ENCODE assay signal across 20 mouse cellular contexts in genomic region chr7:37978412-37978811, GRCm38 (mm10). TPM values are rescaled to one million over a fixed set of nuclear protein-coding genes. Genes with fewer than 3 reads are reported as not detected.
DNase-seq lines count a peak whose midpoint lies in the region; ATAC-seq and TF ChIP-seq lines count a peak whose summit lies in the region.
"Had no signal": no experiment of that assay in that cellular context is flagged by ENCODE, and none has a peak within 500 bp of the region (broad histone marks: within the 10 kb centered on the region; RNA-seq: fewer than 3 reads in every experiment).

No protein-coding gene starts in this region.

- 0 out of 2 replicates have a peak, but pooled peaks have one; percentile 11 for TF ChIP-seq CTCF in liver, postnatal 0 days (IDR thresholded peaks at IDR 0.05; ENCODE audit: low read depth)
- TF ChIP-seq CTCF in CH12.LX (conservative IDR thresholded peaks at IDR 0.05 in 1 of 2, IDR thresholded peaks at IDR 0.05 in 1 of 2; ENCODE audit: low read depth in 2 of 2, low read length in 2 of 2) = peak in 1 of 2 experiments; percentile 18; a peak in 1 of 4 replicates

- no peaks in the 10 kb centered on the region for H3K9me3 ChIP-seq in liver, postnatal 0 days (ENCODE audit: low read length)
- no peaks in the 10 kb centered on the region for H3K9me3 ChIP-seq in liver, embryonic 11.5 days (ENCODE audit: control insufficient read depth, low read length)
- no peaks in the 10 kb centered on the region for H3K9me3 ChIP-seq in CH12.LX (replicated peaks; ENCODE audit: low read length)
- no peaks in the 10 kb centered on the region for H3K9me3 ChIP-seq in heart, embryonic 10.5 days
- H3K9me3 ChIP-seq: forebrain, embryonic 15.5 days; hindbrain, embryonic 12.5 days; limb, embryonic 12.5 days; midbrain, embryonic 13.5 days had no signal

- DNase-seq in liver, postnatal 0 days = no peak
- no peak for DNase-seq in liver, embryonic 11.5 days (ENCODE audit: low spot score)
- DNase-seq in 3134 (ENCODE audit: extremely low read depth, insufficient read length, low spot score) = peak; percentile 29
- peak; percentile 14 for DNase-seq in CH12.LX (ENCODE audit: extremely low read depth)
- DNase-seq in heart, embryonic 10.5 days (ENCODE audit: low spot score) = no peak
- DNase-seq in layer of hippocampus, adult 8-10 months (ENCODE audit: low spot score in 2 of 2) = no peak
- DNase-seq in kidney, adult 18-20 months = no peak
- DNase-seq: adrenal gland, postnatal 25 days; cerebellum, adult 18-20 months; heart, adult 18-20 months; kidney, postnatal 10 days had no signal

- TF ChIP-seq EP300 in liver, postnatal 0 days (IDR thresholded peaks at IDR 0.05; ENCODE audit: low read depth) = no peak
- no peak for TF ChIP-seq EP300 in CH12.LX (IDR thresholded peaks at IDR 0.05; ENCODE audit: low read length)

- in situ Hi-C loops in CH12.LX (cut with MboI; ENCODE audit: low pct_ligation_motif_present, low pct_unique_long_range_greater_than_20kb, low sequenced_read_pairs) = no loop called here

- H3K36me3 ChIP-seq in liver, postnatal 0 days (replicated peaks; ENCODE audit: insufficient read depth, low read length) = peaks cover 11% of the 10 kb centered on the region; the same call in 1 of the 2 replicates
- peaks cover 7% of the 10 kb centered on the region for H3K36me3 ChIP-seq in liver, embryonic 11.5 days (ENCODE audit: control insufficient read depth, insufficient read depth, low read length)
- H3K36me3 ChIP-seq in CH12.LX (replicated peaks in 1 of 2; ENCODE audit: control insufficient read depth in 1 of 2, insufficient read depth in 1 of 2, low read length in 1 of 2) = peaks cover 16 to 62% of the 10 kb centered on the region in 2 experiments
- H3K36me3 ChIP-seq in heart, embryonic 10.5 days = peaks cover 30% of the 10 kb centered on the region; the same call in 1 of the 2 replicates

- no peaks in the 10 kb centered on the region for H3K79me2 ChIP-seq in CH12.LX (replicated peaks; ENCODE audit: control insufficient read depth, extremely low read depth, insufficient read depth, poor library complexity, severe bottlenecking)

- H3K9ac ChIP-seq in liver, postnatal 0 days (replicated peaks) = no peak overlapping the region
- H3K9ac ChIP-seq in liver, embryonic 11.5 days (ENCODE audit: low read depth, low read length) = no peak overlapping the region
- no peak overlapping the region for H3K9ac ChIP-seq in CH12.LX (ENCODE audit: insufficient read depth, low read depth)
- H3K9ac ChIP-seq: forebrain, embryonic 15.5 days; hindbrain, embryonic 12.5 days; limb, embryonic 12.5 days; midbrain, embryonic 13.5 days had no signal

- no peak overlapping the region for H3K27ac ChIP-seq in liver, postnatal 0 days (ENCODE audit: low read depth)
- no peak overlapping the region for H3K27ac ChIP-seq in liver, embryonic 11.5 days (ENCODE audit: low read depth, low read length)
- no peak overlapping the region for H3K27ac ChIP-seq in CH12.LX (ENCODE audit: insufficient read depth, low read depth)
- no peak overlapping the region for H3K27ac ChIP-seq in heart, embryonic 10.5 days
- H3K27ac ChIP-seq: forebrain, embryonic 15.5 days; hindbrain, embryonic 12.5 days; layer of hippocampus, adult 2 months; left cerebral cortex, adult 2 months; limb, embryonic 12.5 days; macrophage; midbrain, embryonic 13.5 days had no signal

- 80% methylated on average over 4 of the region's 4 CpGs for WGBS in liver, postnatal 0 days (ENCODE audit: insufficient replicate concordance)
- 83% methylated on average over 4 of the region's 4 CpGs for WGBS in liver, embryonic 11.5 days
- WGBS in heart, embryonic 10.5 days = 99% methylated on average over 4 of the region's 4 CpGs

- no peak for TF ChIP-seq POLR2A in CH12.LX (IDR thresholded peaks at IDR 0.05; ENCODE audit: low read depth, low read length)

- no peak for ATAC-seq in liver, postnatal 0 days
- ATAC-seq in liver, embryonic 11.5 days (replicated peaks; ENCODE audit: low FRiP score) = no peak
- ATAC-seq in hematopoietic stem cell, adult 5-6 weeks (replicated peaks in 1 of 2; ENCODE audit: insufficient read depth in 1 of 2, low FRiP score in 2 of 2, low TSS enrichment in 1 of 2, low read depth in 1 of 2, poor library complexity in 2 of 2, severe bottlenecking in 2 of 2) = peak; percentile 37 to 45; a peak in 2 of 4 replicates
- ATAC-seq: forebrain, embryonic 15.5 days; midbrain, embryonic 13.5 days had no signal

- TF ChIP-seq RAD21 in CH12.LX (IDR thresholded peaks at IDR 0.05; ENCODE audit: low read depth, low read length) = no peak

- H3K27me3 ChIP-seq in liver, postnatal 0 days (ENCODE audit: insufficient read depth, low read length) = no peaks in the 10 kb centered on the region
- no peaks in the 10 kb centered on the region for H3K27me3 ChIP-seq in liver, embryonic 11.5 days (replicated peaks; ENCODE audit: control insufficient read depth, insufficient read depth, low read length)
- H3K27me3 ChIP-seq in CH12.LX (replicated peaks) = no peaks in the 10 kb centered on the region
- no peaks in the 10 kb centered on the region for H3K27me3 ChIP-seq in heart, embryonic 10.5 days (ENCODE audit: insufficient read depth, poor library complexity, severe bottlenecking)
- H3K27me3 ChIP-seq: forebrain, embryonic 15.5 days; hindbrain, embryonic 12.5 days; limb, embryonic 12.5 days; midbrain, embryonic 13.5 days had no signal

- H3K4me1 ChIP-seq in liver, postnatal 0 days (ENCODE audit: insufficient read depth) = no peaks in the 10 kb centered on the region
- H3K4me1 ChIP-seq in liver, embryonic 11.5 days (replicated peaks; ENCODE audit: control insufficient read depth, insufficient read depth, low read length) = no peaks in the 10 kb centered on the region
- 0 out of 4 replicates have a peak, but pooled peaks cover 0 to 2% of the 10 kb centered on the region in 2 experiments for H3K4me1 ChIP-seq in CH12.LX (ENCODE audit: control insufficient read depth in 1 of 2, insufficient read depth in 2 of 2)
- H3K4me1 ChIP-seq in heart, embryonic 10.5 days = no peaks in the 10 kb centered on the region
- H3K4me1 ChIP-seq: forebrain, embryonic 15.5 days; hindbrain, embryonic 12.5 days; limb, embryonic 12.5 days; midbrain, embryonic 13.5 days had no signal

- no peak overlapping the region for H3K4me2 ChIP-seq in liver, postnatal 0 days (ENCODE audit: low read depth, low read length)
- no peak overlapping the region for H3K4me2 ChIP-seq in liver, embryonic 11.5 days
- H3K4me2 ChIP-seq in CH12.LX (ENCODE audit: insufficient read depth, low read depth, poor library complexity, severe bottlenecking) = no peak overlapping the region
- H3K4me2 ChIP-seq: forebrain, embryonic 15.5 days; hindbrain, embryonic 12.5 days; limb, embryonic 12.5 days; midbrain, embryonic 13.5 days had no signal

- dilution Hi-C loops in CH12.LX (cut with MboI; ENCODE audit: extremely low pct_ligation_motif_present, extremely low pct_unique_long_range_greater_than_20kb, low sequenced_read_pairs) = no loop called here

- H3K4me3 ChIP-seq in liver, postnatal 0 days (ENCODE audit: low read depth, low read length) = no peak overlapping the region
- no peak overlapping the region for H3K4me3 ChIP-seq in liver, embryonic 11.5 days (ENCODE audit: low read depth, low read length)
- no peak overlapping the region for H3K4me3 ChIP-seq in CH12.LX (replicated peaks in 1 of 3; ENCODE audit: low read depth in 2 of 3, low read length in 2 of 3, poor library complexity in 1 of 3)
- H3K4me3 ChIP-seq in heart, embryonic 10.5 days = no peak overlapping the region
- H3K4me3 ChIP-seq: forebrain, embryonic 15.5 days; hindbrain, embryonic 12.5 days; layer of hippocampus, adult 2 months; left cerebral cortex, adult 2 months; limb, embryonic 12.5 days; midbrain, embryonic 13.5 days; myocyte had no signal

TF ChIP-seq in CH12.LX, 34 proteins besides CTCF, POLR2A, EP300 and RAD21:
- no peak for TF ChIP-seq MXI1 (IDR thresholded peaks at IDR 0.05; ENCODE audit: low read depth, low read length)
- no peak for TF ChIP-seq JUN (IDR thresholded peaks at IDR 0.05; ENCODE audit: insufficient read depth, low read depth, low read length)
- no peak for TF ChIP-seq UBTF (IDR thresholded peaks at IDR 0.05; ENCODE audit: low read depth, low read length)
- TF ChIP-seq ZKSCAN1 (IDR thresholded peaks at IDR 0.05; ENCODE audit: borderline replicate concordance, low read depth, low read length) = no peak
- TF ChIP-seq CHD1 (IDR thresholded peaks at IDR 0.05; ENCODE audit: low read depth, low read length) = no peak
- no peak for TF ChIP-seq MAFK (IDR thresholded peaks at IDR 0.05; ENCODE audit: insufficient replicate concordance, low read length)
- TF ChIP-seq CHD2 (IDR thresholded peaks at IDR 0.05; ENCODE audit: low read length) = no peak
- no peak for TF ChIP-seq GABPA (IDR thresholded peaks at IDR 0.05; ENCODE audit: insufficient replicate concordance, low read depth, low read length)
- TF ChIP-seq IRF4 (IDR thresholded peaks at IDR 0.05; ENCODE audit: low read depth, low read length) = no peak
- TF ChIP-seq PAX5 (IDR thresholded peaks at IDR 0.05; ENCODE audit: low read length) = no peak

RNA-seq across cellular contexts. Expression of gene Uri1, which starts 44.9 kb away (rescaled TPM):
- 15.1 and 17.1 TPM in 2 replicates for polyA plus RNA-seq in liver, postnatal 0 days (2015; fragmentation: Nextera tagmentation; extraction: Ambion mirVana)
- polyA plus RNA-seq in liver, embryonic 11.5 days (2014; fragmentation: Nextera tagmentation; extraction: Ambion mirVana) = 42.2 and 45.9 TPM in 2 replicates
- total RNA-seq in CH12.LX (2012; rRNA removed) = 30.7 and 37.1 TPM in 2 replicates
- total RNA-seq in CH12.LX (2014; rRNA removed) = 53.1 and 53.3 TPM in 2 replicates
- 41.4 and 50.1 TPM in 2 replicates for polyA plus RNA-seq in CH12.LX (2012; ENCODE audit: insufficient read length, low read depth)
- 77.0 and 87.2 TPM in 2 replicates for total RNA-seq in hematopoietic stem cell, adult 5-6 weeks (2017)
- polyA plus RNA-seq in heart, embryonic 10.5 days (2016; fragmentation: Nextera tagmentation; extraction: Ambion mirVana) = 39.7 and 46.9 TPM in 2 replicates
- 10 to 100 TPM; 40.7 to 46.4 (median 43.4) TPM for total RNA-seq in layer of hippocampus, adult 8-10 months (2022)

Comparison
In these comparisons a context has a peak if more than half of its experiments do, and no peak if none do; other contexts are left out.
1. ATAC-seq: peak in hematopoietic stem cell, adult 5-6 weeks (2 of 2); none in liver, postnatal 0 days (single experiment) and liver, embryonic 11.5 days (single experiment).
2. DNase-seq: peak in 3134 (single experiment) and CH12.LX (single experiment); none in liver, postnatal 0 days (single experiment), liver, embryonic 11.5 days (single experiment), heart, embryonic 10.5 days (single experiment), layer of hippocampus, adult 8-10 months (0 of 2) and kidney, adult 18-20 months (single experiment).